Mouse (Mus musculus) cortical plate, adult 2 months (tissue): ENCODE results near the gene Fbxo40. TPM values are rescaled to one million over a fixed set of nuclear protein-coding genes. Genes with fewer than 3 reads are reported as not detected.

Experiments
- H3K27ac ChIP-seq: fragments of 200-500 bp; 2 replicates; pipeline ENCODE4 v1.5.1; 2012; ENCODE audit warnings: low read length, control low read depth, inconsistent platforms; ENCODE audit not compliant: insufficient read depth
- H3K4me1 ChIP-seq: fragments of 200-500 bp; 2 replicates; pipeline ENCODE4 v1.6.1; 2011; ENCODE audit warnings: low read length; ENCODE audit not compliant: control insufficient read depth, insufficient read depth
- H3K4me3 ChIP-seq: fragments of 200-500 bp; 2 replicates; pipeline ENCODE4 v1.5.1; 2011; ENCODE audit warnings: mild to moderate bottlenecking, low read length, control low read depth; ENCODE audit not compliant: insufficient read depth
- CTCF ChIP-seq: fragments of 200-500 bp; IDR thresholded peaks from 2 replicates; pipeline ENCODE4 v1.5.1; 2011; ENCODE audit warnings: mild to moderate bottlenecking, control low read depth, low read length; ENCODE audit not compliant: insufficient read depth; ENCODE audit errors: extremely low read depth
- POLR2A ChIP-seq: fragments of 200-500 bp; IDR thresholded peaks from 2 replicates; pipeline ENCODE4 v1.6.1; 2011; ENCODE audit warnings: mild to moderate bottlenecking, low read length, control low read depth; ENCODE audit not compliant: insufficient read depth; ENCODE audit errors: extremely low read depth
- polyA plus RNA-seq: library from polyadenylated mRNA; depleted of rRNA; stranded (reverse); fragments of >200 nt; gene quantifications from 2 replicates; pipeline ENCODE4 v1.2.3, GENCODE M21; 2012

Fbxo40 gene
- polyA plus RNA-seq, 1 experiment, result 0.10 TPM

DNA sequence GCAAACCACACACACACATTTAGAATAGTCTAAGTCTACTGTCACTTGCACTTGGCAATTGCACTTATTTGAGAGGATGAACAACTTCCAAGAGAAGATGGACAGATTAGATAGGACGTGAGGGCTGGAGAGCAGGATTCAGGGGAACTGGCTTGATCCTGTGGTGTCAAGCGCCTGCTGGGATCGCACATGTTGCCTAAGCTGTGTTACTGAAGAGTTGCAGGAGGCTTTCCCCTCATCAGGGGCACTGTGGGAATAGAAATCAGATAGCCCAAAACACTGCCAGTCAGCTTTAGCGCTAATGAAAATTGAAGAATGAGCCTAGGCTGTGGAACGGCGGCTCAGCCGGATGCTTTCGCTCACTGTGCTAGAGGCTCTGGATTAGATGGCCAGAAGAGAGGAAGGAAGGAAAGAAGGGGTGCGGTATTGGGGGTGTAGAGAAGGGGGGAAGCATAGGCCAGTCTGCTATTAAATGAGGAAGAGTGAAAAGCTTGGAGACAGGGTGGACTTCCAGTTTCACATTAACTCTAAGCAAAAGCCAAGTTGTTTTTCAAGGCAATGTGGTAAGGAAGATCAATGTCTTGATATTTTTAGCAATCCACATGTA is 9.2 kb upstream of the Fbxo40 start:
- Histone ChIP-seq H3K27ac (no peak overlapping the region), H3K4me3 (no peak overlapping the region), H3K4me1 (no peaks in the 10 kb centered on the region)
- no peak for TF ChIP-seq CTCF
- no peak for TF ChIP-seq POLR2A

DNA sequence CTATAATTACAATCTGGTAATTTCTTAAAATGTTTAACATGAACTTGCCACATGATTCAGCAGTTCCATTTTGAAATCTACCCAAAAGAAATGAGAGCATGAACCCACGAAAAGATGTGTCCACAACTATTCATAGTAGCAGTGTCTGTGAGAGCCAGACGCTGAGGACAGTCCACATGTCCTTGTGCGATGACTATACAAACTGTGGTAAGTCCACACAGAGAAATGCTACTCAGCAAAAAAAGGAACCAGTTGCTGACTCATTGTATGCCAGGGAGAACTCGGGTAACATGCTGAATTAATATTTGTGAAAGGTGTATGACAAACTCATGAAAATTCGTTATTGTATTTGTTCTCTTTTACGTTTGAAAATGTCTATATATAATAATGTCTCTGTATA is 7.4 kb upstream of the Fbxo40 start:
- no peak overlapping the region for H3K27ac ChIP-seq
- no peak overlapping the region for H3K4me3 ChIP-seq
- TF ChIP-seq CTCF, result no peak
- TF ChIP-seq POLR2A, result no peak
- H3K4me1 ChIP-seq, result no peaks in the 10 kb centered on the region

DNA sequence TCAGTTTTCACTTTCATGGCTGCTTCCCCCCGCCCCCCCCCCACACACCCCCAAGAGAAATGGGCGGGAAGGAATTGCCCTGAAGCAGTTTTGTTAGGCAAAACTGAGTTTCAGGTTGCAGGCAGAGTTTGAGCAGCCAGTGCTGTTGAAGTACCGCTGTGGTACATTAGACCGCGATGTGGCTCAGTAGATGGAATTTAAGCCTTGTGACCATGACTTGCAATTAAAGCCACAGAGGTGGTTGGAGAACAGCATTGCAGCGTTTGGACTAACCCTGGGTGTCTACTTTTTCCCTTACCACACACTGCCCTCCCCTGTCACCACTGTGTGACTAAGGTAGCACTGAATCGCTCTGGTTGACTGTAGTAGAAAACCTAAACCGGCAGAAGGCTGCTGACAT is 774 bp downstream of the Fbxo40 start:
- Histone ChIP-seq H3K4me3 (no peak overlapping the region), H3K4me1 (no peaks in the 10 kb centered on the region), H3K27ac (no peak overlapping the region)
- TF ChIP-seq CTCF (no peak), POLR2A (no peak)

DNA sequence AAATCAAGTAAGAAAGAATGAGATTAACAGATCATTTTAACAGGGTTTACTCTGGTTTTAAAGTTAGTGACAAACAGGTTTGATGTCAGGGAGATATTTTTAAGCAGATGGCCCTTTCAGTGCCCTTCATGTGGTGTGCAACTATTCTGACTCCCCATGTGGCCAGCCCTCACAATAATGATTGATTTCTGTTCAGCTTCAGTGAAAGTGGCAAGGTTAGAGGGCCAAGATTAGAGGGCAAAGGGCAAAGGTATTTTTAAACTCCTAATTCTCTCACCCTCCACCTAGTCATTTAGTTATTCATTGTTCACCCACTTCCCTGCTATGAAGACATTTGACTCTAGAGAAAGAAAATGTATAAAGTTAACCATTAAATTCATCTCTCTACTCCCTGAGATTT is 2.2 kb downstream of the Fbxo40 start:
- H3K27ac ChIP-seq, result no peak overlapping the region
- H3K4me3 ChIP-seq, result no peak overlapping the region
- no peak for TF ChIP-seq POLR2A
- no peak for TF ChIP-seq CTCF
- no peaks in the 10 kb centered on the region for H3K4me1 ChIP-seq

DNA sequence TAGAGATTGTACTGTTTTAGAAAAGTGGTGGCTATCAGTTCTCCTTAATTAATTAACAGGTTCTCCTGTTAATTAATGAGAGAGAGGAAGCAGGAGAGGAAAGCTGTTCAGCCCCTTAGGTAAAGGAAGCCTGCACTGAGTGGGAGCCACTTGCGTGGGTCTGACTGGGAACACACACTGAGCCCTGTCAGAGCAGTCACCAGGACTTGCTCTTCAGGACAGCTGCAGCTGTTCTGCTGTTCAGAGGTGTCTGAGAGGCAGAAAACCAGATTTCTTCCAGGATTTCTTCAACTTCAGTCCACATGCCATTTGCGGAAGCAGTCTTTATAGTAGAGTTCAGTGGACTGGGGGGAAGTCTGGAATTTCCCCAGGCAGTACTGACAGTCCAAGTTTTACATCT is 2.9 kb downstream of the Fbxo40 start:
- no peak overlapping the region for H3K4me3 ChIP-seq
- TF ChIP-seq CTCF (no peak), POLR2A (no peak)
- H3K27ac ChIP-seq, result no peak overlapping the region
- H3K4me1 ChIP-seq, result no peaks in the 10 kb centered on the region

DNA sequence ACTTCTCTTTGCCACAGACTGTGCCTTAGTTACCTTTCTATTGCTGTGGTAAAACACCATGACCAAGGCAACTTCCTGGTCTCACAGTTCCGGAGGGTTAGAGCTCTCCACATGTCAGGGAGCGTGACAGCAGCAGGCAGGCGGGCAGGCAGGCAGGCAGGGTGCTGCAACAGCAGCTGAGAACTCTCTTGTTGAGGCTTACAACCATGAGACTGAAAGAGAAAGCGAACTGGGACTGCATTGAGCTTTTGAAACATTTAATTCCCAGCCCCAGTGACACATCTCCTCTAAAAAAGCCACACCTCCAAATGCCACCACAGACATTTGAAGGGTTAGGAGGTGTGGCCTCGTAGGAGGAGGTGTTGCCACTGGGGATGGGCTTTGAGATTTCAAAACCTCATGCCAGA is 4.6 kb downstream of the Fbxo40 start:
- no peak for TF ChIP-seq CTCF
- H3K4me1 ChIP-seq, result no peaks in the 10 kb centered on the region
- no peak overlapping the region for H3K27ac ChIP-seq
- H3K4me3 ChIP-seq, result no peak overlapping the region

DNA sequence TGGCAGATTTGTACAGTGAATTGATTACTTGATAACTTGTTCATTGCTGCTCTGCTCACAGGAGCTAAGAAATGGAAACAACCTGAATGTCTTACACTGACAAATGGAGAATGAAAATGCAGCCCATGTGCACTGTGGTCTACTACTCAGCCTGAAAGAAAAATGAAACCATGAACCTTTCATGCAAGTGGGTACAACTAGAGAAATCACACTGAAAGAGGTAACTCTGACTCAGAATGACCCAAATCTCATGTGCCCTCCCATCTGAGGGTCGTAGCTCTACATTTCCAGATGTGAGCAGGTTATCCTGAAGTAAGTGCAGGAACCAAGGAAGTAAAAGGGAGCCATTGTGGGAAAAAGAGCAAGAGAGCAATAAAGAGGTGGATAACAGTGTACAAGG is 6.5 kb downstream of the Fbxo40 start:
- TF ChIP-seq POLR2A (no peak), CTCF (no peak)
- Histone ChIP-seq H3K4me1 (no peaks in the 10 kb centered on the region; the same call in 1 of the 2 replicates), H3K27ac (no peak overlapping the region), H3K4me3 (no peak overlapping the region)

DNA sequence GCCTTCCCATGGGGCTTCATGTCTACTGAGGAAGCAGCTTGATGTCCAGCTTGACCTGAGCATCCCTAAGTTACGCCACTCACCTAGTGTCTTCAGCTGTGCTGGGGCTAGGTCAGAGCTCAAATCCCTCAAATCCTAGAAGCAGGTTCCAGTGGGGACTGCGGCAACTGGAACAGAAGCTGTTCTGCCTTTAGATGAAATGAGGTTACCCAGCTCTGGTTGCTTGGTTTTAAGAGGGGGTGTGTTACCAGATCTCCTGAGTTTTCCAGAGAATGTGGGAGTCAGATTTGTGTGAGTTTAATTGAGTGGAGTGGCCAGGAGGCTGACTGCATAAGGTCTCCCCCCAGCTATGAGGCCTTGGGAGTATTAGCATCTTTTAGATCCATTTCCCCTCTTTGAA is 11.1 kb downstream of the Fbxo40 start:
- Histone ChIP-seq H3K4me1 (no peaks in the 10 kb centered on the region; the same call in 1 of the 2 replicates), H3K27ac (no peak overlapping the region), H3K4me3 (no peak overlapping the region)
- TF ChIP-seq CTCF (no peak), POLR2A (no peak)

DNA sequence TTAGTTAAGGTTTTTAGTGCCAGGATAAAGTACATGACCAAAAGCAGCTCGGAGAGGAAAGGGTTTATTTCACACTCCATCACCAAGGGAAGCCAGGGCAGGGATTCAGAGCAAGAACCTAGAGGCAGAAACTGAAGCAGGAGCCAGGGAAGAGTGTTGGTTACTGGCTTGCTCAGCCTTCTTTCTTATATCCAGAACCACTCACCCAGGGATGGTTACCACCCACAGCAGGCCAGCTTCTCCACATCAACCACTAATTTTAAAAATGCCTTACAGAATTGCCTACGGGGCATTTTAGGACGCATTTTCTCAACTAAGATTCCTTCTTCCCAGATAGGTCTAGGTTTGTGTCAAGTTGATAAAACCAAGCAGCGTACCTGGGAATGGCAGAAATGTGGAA is 26.9 kb downstream of the Fbxo40 start:
- no peak overlapping the region for H3K27ac ChIP-seq
- H3K4me3 ChIP-seq, result no peak overlapping the region
- TF ChIP-seq POLR2A (no peak), CTCF (no peak)
- H3K4me1 ChIP-seq, result no peaks in the 10 kb centered on the region

DNA sequence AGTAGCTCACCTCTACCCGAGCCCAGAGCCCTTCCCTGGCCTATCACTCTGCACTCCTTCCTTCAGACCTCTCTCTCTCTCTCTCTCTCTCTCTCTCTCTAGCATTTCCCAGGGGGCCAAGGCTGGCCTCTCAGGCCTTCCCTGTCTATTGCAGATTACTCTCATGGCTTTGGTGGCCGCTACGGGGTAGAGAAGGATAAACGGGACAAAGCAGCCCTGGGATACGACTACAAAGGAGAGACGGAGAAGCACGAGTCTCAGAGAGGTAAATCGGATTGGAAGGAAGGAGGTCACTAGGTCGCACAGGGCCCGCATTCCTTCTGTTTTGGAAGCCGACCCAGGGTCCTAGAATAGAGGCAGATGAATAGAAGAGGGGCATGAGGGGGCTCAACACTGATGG is 35.2 kb downstream of the Fbxo40 start:
- H3K4me3 ChIP-seq, result no peak overlapping the region

DNA sequence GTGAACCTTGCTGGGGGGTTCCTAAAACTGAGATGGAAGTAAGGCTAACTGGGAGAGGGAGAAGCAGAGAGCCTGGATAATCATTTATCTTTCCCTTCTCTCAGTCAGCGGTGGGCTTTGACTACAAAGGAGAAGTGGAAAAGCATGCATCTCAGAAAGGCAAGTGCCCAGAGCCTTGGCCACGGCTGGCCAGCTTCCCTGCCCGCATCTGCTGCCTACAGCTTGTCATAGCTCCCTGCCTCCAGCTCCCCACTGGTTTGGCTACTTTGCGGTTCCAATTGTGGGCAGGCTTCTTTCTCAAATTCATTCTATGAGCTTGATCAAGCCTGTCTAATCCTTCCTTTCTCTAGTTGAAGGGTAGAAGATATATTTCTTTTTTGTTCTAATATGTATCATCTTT is 39.2 kb downstream of the Fbxo40 start:
- TF ChIP-seq POLR2A, result no peak
- no peak for TF ChIP-seq CTCF
- no peaks in the 10 kb centered on the region for H3K4me1 ChIP-seq
- no peak overlapping the region for H3K27ac ChIP-seq
- H3K4me3 ChIP-seq, result no peak overlapping the region

More for the DNA sequence above, 35.2 kb downstream of the Fbxo40 start:
- Histone ChIP-seq H3K27ac (no peak overlapping the region), H3K4me1 (no peaks in the 10 kb centered on the region)
- no peak for TF ChIP-seq CTCF
- TF ChIP-seq POLR2A, result no peak
